Mouse (Mus musculus) neural tube, embryonic 11.5 days (tissue): ENCODE data around the gene Kpna7. TPM values are rescaled to one million over a fixed set of nuclear protein-coding genes. Genes with fewer than 3 reads are reported as not detected.

Experiments
- ATAC-seq: fragments of 200-750 bp; cut with Nextera tagmentation; 2 replicates; pipeline ENCODE4 v1.8.0; 2017; ENCODE audit warnings: moderate number of reproducible peaks, mild to moderate bottlenecking, moderate TSS enrichment, moderate library complexity; ENCODE audit not compliant: insufficient read depth, low FRiP score, low TSS enrichment
- DNase-seq: peaks from one replicate; pipeline ENCODE4 v3.0.0-alpha.2; 2015; ENCODE audit warnings: low spot score
- H3K27ac ChIP-seq: fragments of 300-500 bp; sonication (generic); 2 replicates; pipeline ENCODE4 v1.5.1; 2014; ENCODE audit warnings: low read depth, mild to moderate bottlenecking, low read length
- H3K27me3 ChIP-seq: fragments of 300-500 bp; sonication (generic); 2 replicates; pipeline ENCODE4 v1.6.1; 2014; ENCODE audit warnings: mild to moderate bottlenecking, low read length, mixed read lengths; ENCODE audit not compliant: control insufficient read depth, insufficient read depth
- H3K36me3 ChIP-seq: fragments of 300-500 bp; sonication (generic); 2 replicates; pipeline ENCODE4 v1.6.1; 2014; ENCODE audit warnings: mild to moderate bottlenecking, low read length, moderate library complexity, mixed read lengths; ENCODE audit not compliant: control insufficient read depth, insufficient read depth
- H3K4me1 ChIP-seq: fragments of 300-500 bp; sonication (generic); 2 replicates; pipeline ENCODE4 v1.6.1; 2014; ENCODE audit warnings: low read length, mixed read lengths; ENCODE audit not compliant: control insufficient read depth, insufficient read depth
- H3K4me2 ChIP-seq: fragments of 300-500 bp; sonication (generic); 2 replicates; pipeline ENCODE4 v1.6.1; 2014; ENCODE audit warnings: low read depth, mild to moderate bottlenecking, moderate library complexity
- H3K4me3 ChIP-seq: fragments of 300-500 bp; sonication (generic); 2 replicates; pipeline ENCODE4 v1.5.1; 2014; ENCODE audit warnings: low read depth, low read length
- H3K9ac ChIP-seq: fragments of 300-500 bp; sonication (generic); 2 replicates; pipeline ENCODE4 v1.6.1; 2014; ENCODE audit warnings: mild to moderate bottlenecking, low read length
- H3K9me3 ChIP-seq: fragments of 300-500 bp; sonication (generic); 2 replicates; pipeline ENCODE4 v1.6.1; 2016; ENCODE audit warnings: low read length; ENCODE audit not compliant: control insufficient read depth
- WGBS: fragments of 180-500 bp; shearing (Covaris S2); extraction: QIAGEN DNeasy Blood & Tissue Kit; methylation state at CpG from one replicate; pipeline ENCODE4 v1.1.7; 2014; 5-methylcytosine and 5-hydroxymethylcytosine counted together
- polyA plus RNA-seq: library from polyadenylated mRNA; unstranded; fragments of >200 nt; fragmentation: Nextera tagmentation; extraction: Ambion mirVana; gene quantifications from 2 replicates; pipeline ENCODE4 v1.2.1, GENCODE M21; 2014

The Kpna7 gene
- polyA plus RNA-seq, 1 experiment from 2014 or later: not detected

GRCm38 (mm10) chr5:145119385-145119784 is 35.6 kb upstream of the Kpna7 start:
- no peaks in the 10 kb centered on the region for H3K36me3 ChIP-seq
- no peak overlapping the region for H3K9ac ChIP-seq
- no peaks in the 10 kb centered on the region for H3K4me1 ChIP-seq
- no peak overlapping the region for H3K4me3 ChIP-seq
- 88% methylated on average over 2 of the region's 2 CpGs for WGBS
- DNase-seq (no peak), ATAC-seq (no peak)
- peaks cover 6% of the 10 kb centered on the region; the same call in 1 of the 2 replicates for H3K27me3 ChIP-seq
- no peak overlapping the region for H3K4me2 ChIP-seq
- H3K9me3 ChIP-seq: no peaks in the 10 kb centered on the region
- no peak overlapping the region for H3K27ac ChIP-seq

- H3K9me3 ChIP-seq: no peaks in the 10 kb centered on the region
- H3K9ac ChIP-seq: no peak overlapping the region
- H3K4me3 ChIP-seq: no peak overlapping the region
- no peaks in the 10 kb centered on the region for H3K36me3 ChIP-seq
- 0 out of 2 replicates have a peak, but pooled peaks cover 3% of the 10 kb centered on the region for H3K4me1 ChIP-seq
- H3K27me3 ChIP-seq: peaks cover 11% of the 10 kb centered on the region; the same call in 1 of the 2 replicates
- H3K4me2 ChIP-seq: no peak overlapping the region
- ATAC-seq (no peak), DNase-seq (no peak)
- H3K27ac ChIP-seq: no peak overlapping the region
- WGBS: 89% methylated on average over 5 of the region's 5 CpGs
Measured at GRCm38 (mm10) chr5:145118461-145118860, 34.6 kb upstream of the Kpna7 start.

- ATAC-seq: no peak
- H3K27ac ChIP-seq: no peak overlapping the region
- no peaks in the 10 kb centered on the region for H3K9me3 ChIP-seq
- 64% methylated on average over 6 of the region's 6 CpGs for WGBS
- H3K4me1 ChIP-seq: 0 out of 2 replicates have a peak, but pooled peaks cover 3% of the 10 kb centered on the region
- no peaks in the 10 kb centered on the region for H3K36me3 ChIP-seq
- no peak for DNase-seq
- peaks cover 11% of the 10 kb centered on the region; the same call in 1 of the 2 replicates for H3K27me3 ChIP-seq
- no peak overlapping the region for H3K4me2 ChIP-seq
- H3K4me3 ChIP-seq: no peak overlapping the region
- H3K9ac ChIP-seq: no peak overlapping the region
Measured at GRCm38 (mm10) chr5:145118005-145118404, 34.2 kb upstream of the Kpna7 start.

- H3K9ac ChIP-seq: no peak overlapping the region
- ATAC-seq (no peak), DNase-seq (peak; percentile 56)
- H3K36me3 ChIP-seq: no peaks in the 10 kb centered on the region
- peaks cover 11% of the 10 kb centered on the region; the same call in 1 of the 2 replicates for H3K27me3 ChIP-seq
- WGBS: 42% methylated on average over 10 of the region's 10 CpGs
- H3K4me3 ChIP-seq: no peak overlapping the region
- 0 out of 2 replicates have a peak, but pooled peaks cover 3% of the 10 kb centered on the region for H3K4me1 ChIP-seq
- H3K9me3 ChIP-seq: no peaks in the 10 kb centered on the region
- no peak overlapping the region for H3K4me2 ChIP-seq
- no peak overlapping the region for H3K27ac ChIP-seq
Measured at GRCm38 (mm10) chr5:145116916-145117315, 33.1 kb upstream of the Kpna7 start.

GRCm38 (mm10) chr5:145116316-145116715 is 32.5 kb upstream of the Kpna7 start:
- H3K9me3 ChIP-seq: no peaks in the 10 kb centered on the region
- 0 out of 2 replicates have a peak overlapping the region, but pooled peaks have one; percentile 20 for H3K27ac ChIP-seq
- WGBS: 50% methylated on average over 4 of the region's 4 CpGs
- ATAC-seq (no peak), DNase-seq (no peak)
- peaks cover 11% of the 10 kb centered on the region; the same call in 1 of the 2 replicates for H3K27me3 ChIP-seq
- H3K4me3 ChIP-seq: no peak overlapping the region
- H3K4me1 ChIP-seq: 0 out of 2 replicates have a peak, but pooled peaks cover 3% of the 10 kb centered on the region
- no peak overlapping the region for H3K4me2 ChIP-seq
- H3K36me3 ChIP-seq: no peaks in the 10 kb centered on the region
- no peak overlapping the region for H3K9ac ChIP-seq

- H3K9me3 ChIP-seq: no peaks in the 10 kb centered on the region
- H3K27me3 ChIP-seq: peaks cover 11% of the 10 kb centered on the region; the same call in 1 of the 2 replicates
- ATAC-seq: no peak
- 92% methylated on average over 5 of the region's 5 CpGs for WGBS
- no peak for DNase-seq
- H3K4me1 ChIP-seq: 0 out of 2 replicates have a peak, but pooled peaks cover 3% of the 10 kb centered on the region
- H3K4me2 ChIP-seq: no peak overlapping the region
- 0 out of 2 replicates have a peak overlapping the region, but pooled peaks have one; percentile 20 for H3K27ac ChIP-seq
- H3K4me3 ChIP-seq: no peak overlapping the region
- H3K9ac ChIP-seq: no peak overlapping the region
- no peaks in the 10 kb centered on the region for H3K36me3 ChIP-seq
Measured at GRCm38 (mm10) chr5:145115736-145116135, 31.9 kb upstream of the Kpna7 start.

- Histone ChIP-seq H3K9ac (peak overlapping the region; percentile 57), H3K36me3 (peaks cover 4% of the 10 kb centered on the region; the same call in 1 of the 2 replicates), H3K4me3 (peak overlapping the region; percentile 44), H3K4me1 (0 out of 2 replicates have a peak, but pooled peaks cover 3% of the 10 kb centered on the region), H3K27me3 (peaks cover 11% of the 10 kb centered on the region; the same call in 1 of the 2 replicates), H3K27ac (no peak overlapping the region), H3K4me2 (peak overlapping the region; percentile 58), H3K9me3 (no peaks in the 10 kb centered on the region)
- peak; percentile 14 for DNase-seq
- 16% methylated on average over 40 of the region's 40 CpGs for WGBS
- peak; percentile 27; the same call in 1 of the 2 replicates for ATAC-seq
Measured at GRCm38 (mm10) chr5:145114606-145115473, 31.0 kb upstream of the Kpna7 start.

- under 1% methylated on average over 49 of the region's 53 CpGs for WGBS
- ATAC-seq: peak; percentile 42; the same call in 1 of the 2 replicates
Measured at GRCm38 (mm10) chr5:145114071-145114605, 30.3 kb upstream of the Kpna7 start, which contains the start of gene Arpc1b. Gene Arpc1b, plus strand, starts transcription at chr5:145114215.

More at GRCm38 (mm10) chr5:145114071-145114605, 30.3 kb upstream of the Kpna7 start, which contains the start of gene Arpc1b:
- DNase-seq: peak; percentile 67
- H3K4me1 ChIP-seq: 0 out of 2 replicates have a peak, but pooled peaks cover 3% of the 10 kb centered on the region
- peak within 1 kb of the TSS; percentile 44 for H3K4me3 ChIP-seq
- peak within 1 kb of the TSS; percentile 57 for H3K9ac ChIP-seq
- H3K4me2 ChIP-seq: peak within 1 kb of the TSS; percentile 58
- no peaks in the 10 kb centered on the region for H3K9me3 ChIP-seq
- peaks cover 11% of the 10 kb centered on the region; the same call in 1 of the 2 replicates for H3K27me3 ChIP-seq
- no peak within 1 kb of the TSS for H3K27ac ChIP-seq
- peaks cover 7% of the 10 kb centered on the region for H3K36me3 ChIP-seq
